Mouse (Mus musculus): ENCODE data around the gene Fam92b. TPM values are rescaled to one million over a fixed set of nuclear protein-coding genes. Genes with fewer than 3 reads are reported as not detected.
A peak's percentile ranks its signal among the peaks of the same experiment; 100 is the strongest.

The Fam92b gene
- polyA plus RNA-seq, 1 experiment, result 0.11 TPM

DNA sequence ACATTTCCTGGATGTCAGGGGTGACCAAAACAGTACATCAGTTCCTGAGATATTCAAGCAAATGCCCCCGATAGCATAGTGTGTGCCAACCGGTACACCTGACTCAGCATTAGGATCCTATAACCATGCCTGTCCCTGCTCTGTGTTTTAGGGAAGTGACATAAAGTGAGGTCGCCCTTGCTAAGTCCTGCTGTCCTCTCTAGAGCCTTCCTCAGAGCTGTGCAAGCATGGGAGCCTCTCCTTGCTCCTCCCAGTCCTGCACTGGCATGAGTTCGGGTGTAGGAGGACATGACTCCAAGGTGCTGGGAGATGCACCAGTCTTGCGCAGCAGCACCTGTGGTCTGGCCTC, 14.9 kb downstream of the Fam92b start:
- 88% methylated on average over 5 of the region's 5 CpGs for WGBS
- no peak for DNase-seq (ENCODE audit: low read depth, low spot score)

DNA sequence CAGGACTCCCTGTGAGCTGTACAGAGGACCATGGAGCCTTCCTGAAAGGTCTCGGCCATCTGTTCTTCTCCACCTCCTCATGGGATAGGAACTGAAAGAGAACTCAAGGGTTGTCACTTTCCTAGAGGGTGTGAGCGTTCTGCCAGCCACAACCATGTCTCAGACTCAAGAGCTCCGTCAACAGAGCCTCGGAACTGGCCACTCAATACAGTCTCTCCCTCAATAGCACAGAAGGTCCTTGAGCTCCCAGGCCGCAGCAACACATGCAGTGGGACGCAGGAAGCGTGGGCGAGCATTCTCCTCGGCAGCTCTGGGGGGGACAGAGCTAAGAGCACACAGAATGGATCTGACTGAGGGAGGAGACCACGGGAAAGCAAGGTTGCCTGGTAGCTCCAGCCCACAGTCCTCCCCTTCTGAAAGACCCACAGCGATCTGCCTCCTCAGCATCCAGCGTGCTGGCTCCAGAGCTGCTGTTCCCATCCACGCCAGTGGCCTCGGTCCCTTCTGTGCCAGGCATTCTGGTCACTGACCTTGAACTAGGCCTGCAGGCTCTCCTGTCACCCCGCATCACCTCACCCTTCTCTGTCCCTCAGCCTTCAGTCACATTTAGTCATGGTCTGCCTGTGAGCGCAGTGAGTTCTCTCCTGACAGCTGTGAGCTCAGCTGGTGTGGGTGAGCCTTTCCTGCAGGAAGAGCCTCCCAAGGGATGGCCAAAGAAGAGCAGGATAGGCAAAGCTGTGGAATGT, 15.4 kb downstream of the Fam92b start:
- no peak for DNase-seq (ENCODE audit: low read depth, low spot score)
- 91% methylated on average over 16 of the region's 16 CpGs for WGBS

DNA sequence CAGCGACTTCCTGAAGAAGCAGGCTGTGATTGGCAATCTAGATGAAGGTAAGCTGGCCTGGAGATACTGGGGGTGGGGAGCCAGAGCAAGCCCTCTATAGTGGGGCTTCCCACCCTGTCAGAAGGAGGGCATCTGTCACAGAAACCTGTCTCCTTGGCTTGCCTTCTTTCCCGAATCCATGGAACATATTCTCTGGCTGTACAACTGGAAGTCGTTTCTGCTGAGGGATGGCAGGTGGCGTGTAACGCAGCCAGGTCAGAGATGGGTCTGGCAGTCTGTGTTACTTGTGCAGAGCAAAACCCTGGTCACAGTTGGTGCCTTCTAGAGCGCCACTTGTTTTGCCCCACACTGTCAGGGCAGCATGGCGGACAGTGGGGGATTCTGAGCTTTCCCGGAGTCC, 16.9 kb downstream of the Fam92b start:
- 87% methylated on average over 8 of the region's 8 CpGs for WGBS
- DNase-seq (ENCODE audit: low read depth, low spot score), result no peak

DNA sequence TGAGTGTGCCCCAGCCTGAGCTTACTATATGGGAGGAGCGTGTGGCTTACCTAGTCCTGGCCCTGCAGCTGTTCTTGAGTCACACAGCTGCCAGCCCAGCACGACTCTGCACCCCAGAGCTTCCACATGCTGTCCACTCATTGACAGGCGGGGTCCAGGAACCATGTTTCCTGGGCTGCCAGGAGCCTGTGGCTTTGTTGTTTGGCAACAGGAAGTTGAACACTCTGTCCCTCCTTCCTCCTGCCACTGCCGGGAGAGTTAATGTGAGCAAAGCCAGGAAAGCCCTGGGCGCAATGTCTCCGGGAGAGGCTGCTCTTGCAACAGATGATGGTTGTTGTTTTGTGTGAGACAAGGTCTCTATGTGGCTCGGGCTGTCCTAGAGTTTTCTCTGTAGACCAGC, 24.6 kb downstream of the Fam92b start:
- 50% methylated on average over 7 of the region's 7 CpGs for WGBS
- DNase-seq (ENCODE audit: low read depth, low spot score), result no peak

DNA sequence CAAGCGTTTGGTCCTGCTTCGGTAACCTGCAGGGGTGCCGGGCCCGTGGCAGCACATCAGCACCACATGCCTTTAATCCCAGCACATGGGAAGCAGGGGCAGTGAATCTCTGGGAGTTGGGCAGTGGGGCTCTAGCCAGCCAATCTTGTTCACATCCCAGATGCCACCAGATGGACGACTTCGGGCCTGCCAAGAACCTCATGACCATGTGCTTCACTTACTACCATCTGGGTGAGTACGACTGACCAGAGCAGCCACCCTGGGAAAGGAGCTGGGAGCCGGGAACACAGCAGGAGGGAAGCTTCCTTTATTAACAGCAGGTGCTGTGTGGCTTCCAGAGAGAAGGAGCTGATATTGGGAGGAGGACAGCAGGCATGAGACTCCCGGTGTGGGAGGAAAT, 26.1 kb downstream of the Fam92b start:
- DNase-seq (ENCODE audit: low read depth, low spot score), result no peak
- WGBS, result 85% methylated on average over 9 of the region's 9 CpGs

DNA sequence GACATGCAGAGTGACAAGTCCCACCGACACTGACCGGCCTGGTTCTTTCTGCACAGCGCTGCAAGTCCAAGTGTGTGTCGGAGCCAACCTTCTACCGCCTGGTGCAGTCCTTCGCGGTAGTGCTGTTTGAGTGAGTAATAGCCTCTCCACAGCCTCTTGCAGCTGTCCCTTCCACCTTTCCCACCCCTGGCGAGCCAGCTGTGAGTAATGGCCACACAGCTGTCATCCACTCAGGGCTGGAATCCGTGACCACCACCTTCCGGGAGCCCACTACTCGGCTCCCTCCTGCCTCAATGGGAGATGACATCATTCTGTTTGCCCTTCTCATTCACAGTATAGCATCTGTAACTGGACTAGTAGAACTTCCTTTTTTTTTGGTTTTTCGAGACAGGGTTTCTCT, 27.2 kb downstream of the Fam92b start:
- 76% methylated on average over 12 of the region's 12 CpGs for WGBS
- no peak for DNase-seq (ENCODE audit: low read depth, low spot score)

DNA sequence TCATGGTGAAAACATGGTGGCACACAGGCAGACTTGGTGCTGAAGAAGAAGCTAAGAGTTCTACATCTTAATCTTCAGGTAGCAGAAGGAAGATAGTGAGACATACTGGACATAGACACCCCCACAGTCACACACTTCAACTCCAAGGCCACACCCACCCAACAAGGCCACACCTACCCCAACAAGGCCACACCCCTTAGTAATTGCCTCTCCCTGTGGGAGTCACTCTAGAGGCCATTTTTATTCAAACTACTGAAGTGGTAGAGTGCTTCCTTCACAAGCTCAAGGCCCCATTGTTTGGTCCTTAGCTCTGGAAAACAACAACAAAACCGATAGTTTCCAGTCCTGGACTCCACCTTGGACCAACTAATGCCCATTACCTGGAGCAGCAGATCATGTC, 31.2 kb downstream of the Fam92b start:
- DNase-seq (ENCODE audit: low read depth, low spot score), result no peak
- 76% methylated on average over 1 of the region's 1 CpGs for WGBS

DNA sequence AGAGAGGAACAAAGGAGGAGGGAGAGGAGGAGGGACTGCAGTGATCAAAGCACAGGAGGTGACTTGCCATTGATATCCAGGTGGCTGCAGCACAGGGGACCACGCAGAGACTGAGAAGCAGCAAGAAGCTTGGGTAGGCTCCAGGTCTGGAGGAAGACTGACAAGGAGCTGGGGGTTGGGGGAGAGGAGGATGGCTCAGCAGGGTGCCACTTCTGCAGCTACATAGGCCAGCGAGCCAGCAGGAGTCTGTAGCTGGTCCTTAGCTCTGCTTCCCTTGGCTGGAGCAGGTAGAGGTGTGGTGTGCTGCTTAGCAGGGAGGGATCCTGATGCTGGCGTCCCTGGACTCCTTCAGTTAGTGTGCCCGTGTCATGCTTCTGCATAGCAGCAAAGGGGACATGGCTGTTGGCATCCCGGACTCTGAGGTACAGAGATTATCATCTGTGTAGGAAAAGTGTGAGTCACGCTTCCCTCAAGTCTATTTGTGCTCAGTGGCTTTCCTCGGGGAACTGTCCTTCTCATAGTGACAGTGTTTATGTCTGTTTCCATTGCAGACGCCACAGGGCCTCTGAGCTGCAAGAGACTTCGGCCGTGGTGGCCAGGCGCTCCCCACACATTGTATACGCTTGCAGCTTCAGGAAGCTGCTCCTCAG, 32.5 kb downstream of the Fam92b start:
- no peak for DNase-seq (ENCODE audit: low read depth, low spot score)
- WGBS, result 71% methylated on average over 12 of the region's 12 CpGs

DNA sequence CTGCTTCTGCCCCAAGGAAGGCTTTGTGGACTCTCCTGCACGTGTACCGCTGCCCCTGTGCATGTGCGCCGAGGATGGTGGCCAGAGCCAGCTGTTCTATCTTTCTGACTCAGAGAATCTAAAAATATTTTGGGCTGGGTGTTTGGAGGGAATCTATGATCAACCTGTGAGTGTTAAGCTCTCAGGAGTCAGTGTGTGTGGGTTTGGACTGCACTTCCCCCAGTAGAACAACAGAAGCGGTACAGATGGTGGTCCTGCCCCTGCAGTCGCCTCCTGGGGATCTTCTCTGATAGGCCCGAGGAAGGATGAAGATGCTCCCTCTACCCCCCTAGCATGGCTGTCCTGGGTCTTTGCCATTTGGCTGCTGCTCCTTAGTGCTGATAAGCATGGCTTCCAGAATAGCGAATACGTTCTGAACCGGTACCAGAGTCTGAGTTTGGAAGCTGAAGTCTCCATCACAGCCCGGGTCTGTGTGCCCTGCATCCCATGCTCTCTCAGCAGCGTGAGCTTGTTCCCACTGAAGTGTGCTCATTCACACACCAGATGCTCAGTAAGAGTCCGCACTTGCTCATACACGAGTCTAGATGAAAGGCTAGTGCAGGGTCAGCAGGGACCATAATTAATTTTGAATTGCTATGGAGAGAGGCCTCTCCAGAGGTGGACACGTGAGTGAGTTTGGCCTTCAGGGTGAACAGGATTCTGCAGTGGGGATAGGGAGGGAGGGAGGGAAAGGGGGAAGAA, 33.2 kb downstream of the Fam92b start:
- 75% methylated on average over 15 of the region's 15 CpGs for WGBS
- no peak for DNase-seq (ENCODE audit: low read depth, low spot score)

DNA sequence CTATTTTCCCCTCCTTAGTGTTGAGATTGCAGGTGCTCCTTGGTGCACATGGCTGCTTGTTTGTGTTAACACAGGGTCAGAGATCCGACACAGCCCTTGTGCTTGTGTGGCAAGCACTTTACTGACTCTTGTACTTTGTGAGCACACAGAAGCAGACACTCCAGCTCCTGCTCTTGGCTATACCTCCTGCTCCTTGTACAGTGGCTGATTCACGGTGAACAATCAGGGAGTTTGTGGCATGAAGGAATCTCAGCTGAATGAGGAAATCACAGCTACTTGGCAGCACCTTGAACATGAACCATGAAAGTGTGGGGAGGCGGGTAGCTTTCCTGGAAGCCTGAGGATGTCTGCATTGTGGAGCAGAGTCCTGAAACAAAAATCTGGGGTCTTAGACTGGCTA, 36.5 kb downstream of the Fam92b start:
- no peak for DNase-seq (ENCODE audit: low read depth, low spot score)
- WGBS, result 31% methylated on average over 3 of the region's 3 CpGs

DNA sequence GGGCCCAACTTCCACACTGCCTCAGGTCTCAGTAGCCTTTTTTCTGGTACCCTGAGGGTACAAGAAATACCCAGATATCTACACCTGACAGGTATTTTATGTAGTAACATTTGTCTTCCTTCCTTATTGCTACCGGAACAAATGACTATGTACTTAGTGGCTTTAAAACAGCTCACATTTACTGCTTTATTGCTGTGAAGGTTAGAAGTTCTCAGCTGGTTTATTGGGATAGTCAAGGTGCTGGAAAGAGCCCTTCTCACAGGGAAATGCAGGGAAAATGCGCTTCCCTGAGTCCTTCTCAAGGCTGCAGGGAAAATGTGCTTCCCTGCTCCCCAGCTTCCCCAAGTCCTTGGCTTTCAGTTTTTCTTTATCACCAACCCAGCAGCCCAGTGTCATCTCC, 38.3 kb downstream of the Fam92b start:
- WGBS, result 28% methylated on average over 2 of the region's 2 CpGs
- DNase-seq (ENCODE audit: low read depth, low spot score), result peak; percentile 76

DNA sequence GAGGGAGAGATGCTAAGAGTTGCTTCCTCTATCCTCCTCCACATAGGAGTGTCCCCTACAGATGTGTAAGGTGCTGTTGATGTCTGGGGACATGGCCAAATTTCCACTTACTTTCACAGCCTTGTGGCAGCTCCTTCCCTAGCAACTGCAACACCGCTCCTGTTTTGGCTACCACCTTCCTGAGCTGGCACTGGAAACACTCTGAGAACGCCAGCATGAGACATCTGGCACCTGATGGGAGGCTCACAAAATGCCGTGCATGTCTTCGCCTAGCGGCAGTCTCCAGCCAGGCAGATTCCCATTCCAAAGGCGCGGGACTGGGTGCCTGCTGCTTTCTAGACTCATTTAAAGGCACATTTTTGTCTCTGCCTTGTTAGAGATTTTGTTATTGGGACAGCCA, 40.6 kb downstream of the Fam92b start:
- WGBS, result 47% methylated on average over 7 of the region's 7 CpGs
- DNase-seq (ENCODE audit: low read depth, low spot score), result no peak

DNA sequence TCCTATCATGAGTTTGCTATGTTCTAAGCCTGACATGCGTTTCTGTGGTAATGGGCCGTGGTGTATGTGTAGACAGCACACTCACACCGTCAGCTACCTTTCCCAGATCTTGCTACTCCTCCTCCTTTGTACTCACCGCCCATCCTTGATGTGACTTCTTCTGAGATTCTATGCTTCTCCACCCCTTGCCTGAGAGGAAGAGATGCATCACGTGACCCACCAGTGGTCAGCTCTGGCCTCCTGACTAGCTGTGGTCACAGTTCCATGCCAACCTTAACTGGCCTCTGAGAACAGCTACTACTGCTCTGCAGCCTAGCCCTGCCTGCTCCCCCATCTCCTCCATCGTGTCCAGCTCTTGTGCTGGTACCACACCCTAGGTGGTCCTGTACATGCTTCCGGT, 41.6 kb downstream of the Fam92b start:
- DNase-seq (ENCODE audit: low read depth, low spot score), result no peak
- 91% methylated on average over 7 of the region's 7 CpGs for WGBS

DNA sequence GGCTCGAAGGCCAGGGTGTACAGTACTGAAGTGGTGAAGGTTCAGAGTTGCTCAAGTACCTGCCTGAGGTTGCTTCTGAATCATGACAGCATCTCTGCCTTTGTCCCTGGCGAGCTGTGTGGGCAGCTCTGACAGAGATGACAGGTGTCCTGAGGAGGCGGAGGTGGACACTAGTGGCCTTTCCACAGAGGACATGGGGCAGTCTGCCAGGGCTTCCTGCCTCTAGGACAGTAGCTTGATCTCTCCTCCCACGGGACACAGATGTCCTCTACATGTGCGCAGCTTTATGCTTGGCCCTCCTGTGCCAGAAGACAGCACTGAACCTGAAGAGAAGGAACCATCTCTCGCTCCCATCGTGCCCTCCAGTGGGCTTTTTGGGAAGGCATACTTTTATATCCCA, 44.1 kb downstream of the Fam92b start:
- WGBS, result 76% methylated on average over 7 of the region's 7 CpGs
- DNase-seq (ENCODE audit: low read depth, low spot score), result no peak

DNA sequence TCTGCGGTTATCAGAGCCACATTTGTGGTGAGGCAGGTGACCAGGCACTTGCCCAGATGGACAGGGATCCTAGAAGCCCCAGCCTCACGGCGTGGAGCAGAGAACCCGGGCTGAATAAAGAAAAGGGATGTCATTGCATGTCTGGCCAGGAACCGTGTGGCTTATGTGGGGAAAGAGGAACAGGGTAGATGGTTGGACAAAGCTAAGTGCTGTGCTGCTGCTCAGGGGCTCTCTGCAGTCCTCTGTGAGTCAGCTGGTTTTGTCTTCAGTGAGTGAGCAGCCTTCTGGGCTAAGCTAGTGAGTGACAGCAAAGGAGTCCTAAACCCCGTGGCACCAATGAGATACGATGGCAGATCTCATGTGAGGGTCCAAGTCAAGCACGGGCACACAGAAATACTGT, 46.1 kb downstream of the Fam92b start:
- DNase-seq (ENCODE audit: low read depth, low spot score), result no peak

DNA sequence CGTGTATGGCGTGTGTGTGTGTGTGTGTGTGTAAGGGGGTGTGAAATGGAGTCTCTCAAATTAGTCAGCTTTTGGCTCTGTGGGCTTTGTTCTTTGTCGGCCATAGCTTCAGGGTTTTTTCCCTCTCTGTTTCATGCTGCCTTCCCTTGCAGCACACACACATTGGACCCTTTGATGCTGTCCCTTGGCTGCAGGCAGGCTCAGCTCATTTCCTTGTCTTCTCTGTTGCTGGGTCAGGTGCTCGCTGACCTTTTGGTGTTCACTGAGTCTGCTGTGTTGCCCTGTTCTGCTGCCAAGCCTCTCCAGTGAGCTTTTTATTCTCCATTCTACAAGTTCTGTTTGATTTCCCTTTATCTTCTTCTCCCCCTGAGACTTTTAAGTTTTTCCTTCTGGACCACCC, 47.7 kb downstream of the Fam92b start:
- 89% methylated on average over 4 of the region's 4 CpGs for WGBS
- DNase-seq (ENCODE audit: low read depth, low spot score), result no peak

More for the DNA sequence above, 46.1 kb downstream of the Fam92b start:
- 87% methylated on average over 8 of the region's 8 CpGs for WGBS

DNA sequence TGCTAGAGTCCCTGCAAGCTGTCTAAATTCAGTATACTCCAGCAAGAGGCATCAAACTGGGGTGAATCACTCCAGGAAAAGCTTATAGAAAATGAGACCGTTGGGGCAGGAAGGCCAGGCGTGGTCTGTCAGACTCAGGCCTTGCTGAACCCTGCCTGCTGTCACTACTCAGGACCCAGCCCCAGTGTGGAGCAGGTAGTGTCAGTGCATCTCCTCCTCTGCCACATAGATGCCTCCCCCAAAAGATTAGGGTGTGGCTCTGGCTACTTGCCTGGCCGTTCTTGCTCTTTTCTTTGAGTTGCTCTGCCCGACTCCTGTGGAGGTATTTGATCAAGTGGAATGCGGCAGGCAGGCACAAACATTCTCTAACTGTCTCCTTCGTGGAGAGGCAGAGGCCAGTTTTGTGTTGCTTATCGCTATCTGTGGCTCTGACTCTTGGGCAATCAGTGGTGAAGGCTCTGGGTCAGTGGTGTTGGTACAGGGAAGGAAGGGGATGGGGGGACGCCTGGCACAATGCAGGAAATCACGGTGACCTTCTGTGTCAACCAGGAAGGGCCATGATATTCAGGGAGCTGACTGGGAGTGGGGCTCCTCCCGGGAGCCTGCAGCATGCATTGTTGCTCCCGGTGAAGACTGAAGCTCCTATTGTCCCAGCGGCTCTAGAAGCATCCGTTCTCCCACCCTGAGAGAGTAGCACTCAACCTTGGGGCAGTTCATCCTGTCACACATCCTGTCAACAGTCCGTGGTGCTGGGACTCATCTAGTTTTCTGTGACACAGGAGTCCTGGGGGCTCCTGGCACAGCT, 50.7 kb downstream of the Fam92b start:
- no peak for DNase-seq (ENCODE audit: low read depth, low spot score)
- 38% methylated on average over 14 of the region's 14 CpGs for WGBS

DNA sequence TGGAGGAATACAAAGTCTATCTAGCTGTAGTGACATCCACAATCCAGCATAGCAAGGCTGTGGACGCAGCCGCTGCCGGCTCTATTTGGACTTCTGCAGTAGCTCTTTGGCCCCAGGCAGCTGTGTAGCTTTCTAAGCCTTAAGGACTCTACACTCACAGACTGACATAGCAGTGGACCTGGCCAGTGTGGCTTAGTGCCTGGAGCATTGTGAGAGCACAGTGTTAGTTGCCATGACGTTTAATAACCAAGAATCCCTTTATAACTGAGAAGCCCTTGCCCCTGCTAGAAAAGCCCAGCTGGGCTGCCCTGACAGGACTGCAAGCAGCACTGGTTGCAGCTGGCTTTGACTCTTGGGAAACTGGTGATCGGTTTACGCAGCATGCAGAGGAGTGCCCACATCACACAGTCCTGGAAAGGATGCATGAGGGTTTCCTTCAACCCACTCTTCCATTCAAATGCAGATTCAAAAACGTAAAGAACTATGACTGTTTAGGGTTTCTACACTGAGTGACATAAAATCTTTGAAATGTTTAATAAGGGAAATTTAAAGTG, 52.4 kb downstream of the Fam92b start:
- DNase-seq (ENCODE audit: low read depth, low spot score), result no peak
- 71% methylated on average over 7 of the region's 7 CpGs for WGBS

DNA sequence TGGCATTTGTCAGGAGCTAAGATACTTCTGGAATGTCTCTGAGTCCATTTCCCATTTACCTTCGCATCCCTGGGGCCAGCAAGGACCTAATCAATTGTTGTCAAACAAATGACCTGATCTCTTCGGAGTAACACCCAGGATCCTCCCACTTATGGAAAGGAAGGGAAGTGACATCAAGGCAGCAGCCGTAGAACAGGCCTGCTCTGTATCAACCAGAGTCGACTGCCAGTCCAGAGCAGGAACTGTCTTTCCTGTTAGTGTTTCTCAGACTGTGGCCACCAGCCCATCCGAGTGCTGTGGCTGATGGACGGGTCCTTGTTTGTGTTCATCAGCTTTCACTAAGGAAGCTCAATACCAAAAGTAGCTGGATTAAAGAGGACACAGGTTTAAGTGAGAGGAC, 53.0 kb downstream of the Fam92b start:
- WGBS, result 41% methylated on average over 6 of the region's 6 CpGs
- no peak for DNase-seq (ENCODE audit: low read depth, low spot score)

DNA sequence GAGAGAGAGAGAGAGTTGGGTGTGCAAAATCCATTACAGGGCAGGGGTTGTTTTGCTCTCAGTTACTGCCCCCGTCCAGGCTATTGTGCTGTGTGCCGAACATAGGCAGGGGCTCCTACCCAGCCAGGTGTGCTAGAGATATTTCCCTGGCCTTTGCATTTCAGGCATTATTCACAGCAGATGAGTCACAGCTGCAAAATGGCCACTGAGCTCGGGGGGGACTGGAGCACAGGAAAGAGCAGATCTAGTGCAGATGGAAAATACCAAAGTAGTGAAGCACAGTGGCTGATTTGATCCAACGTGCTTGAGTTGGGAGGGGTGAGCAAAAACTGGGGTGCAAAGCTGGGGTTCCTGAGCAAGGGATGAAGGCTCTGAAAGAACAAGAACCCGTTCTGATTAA, 56.3 kb downstream of the Fam92b start:
- WGBS, result 61% methylated on average over 5 of the region's 5 CpGs
- no peak for DNase-seq (ENCODE audit: low read depth, low spot score)
